Mouse (Mus musculus): ENCODE data around the gene Zfp948. TPM values are rescaled to one million over a fixed set of nuclear protein-coding genes. Genes with fewer than 3 reads are reported as not detected.

Gene Zfp948
- polyA plus RNA-seq (2012; rRNA removed), result 8.5 and 9.8 TPM in 2 replicates

- DNase-seq (ENCODE audit: low spot score), result peak; percentile 45
Observed at GRCm38 (mm10) chr17:21566728-21567349, at the start of gene Zfp948. Gene Zfp948 (plus strand): TSS chr17:21567008.

DNA sequence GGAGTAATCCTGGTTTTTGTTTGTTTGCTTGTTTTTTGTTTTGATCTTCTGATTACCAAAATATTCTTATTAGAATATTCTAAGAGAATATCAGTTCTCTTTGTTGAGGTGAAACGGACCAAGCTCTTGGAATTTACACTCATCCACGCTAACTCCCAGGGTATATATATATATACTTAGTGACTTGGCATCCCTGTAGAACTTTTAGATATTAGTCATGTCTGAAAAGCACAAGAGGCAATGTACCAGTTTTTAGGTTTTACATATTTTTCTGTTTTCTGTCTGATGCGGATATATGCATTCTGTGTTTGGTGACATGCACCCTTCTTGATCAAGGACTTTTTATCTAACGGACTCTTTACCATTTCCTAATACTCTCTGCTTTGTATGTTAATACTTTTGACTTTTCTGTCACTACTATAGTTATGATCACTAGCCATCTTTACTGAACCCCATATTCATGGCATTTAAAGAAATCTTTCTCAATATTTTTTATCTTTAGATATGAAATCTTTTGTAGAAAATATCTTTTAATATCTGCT lies 49.6 kb upstream of the Zfp948 start:
- no peak for DNase-seq (ENCODE audit: low spot score)

GRCm38 (mm10) chr17:21526270-21526669 lies 40.5 kb upstream of the Zfp948 start:
- no peak for DNase-seq (ENCODE audit: low spot score)

DNA sequence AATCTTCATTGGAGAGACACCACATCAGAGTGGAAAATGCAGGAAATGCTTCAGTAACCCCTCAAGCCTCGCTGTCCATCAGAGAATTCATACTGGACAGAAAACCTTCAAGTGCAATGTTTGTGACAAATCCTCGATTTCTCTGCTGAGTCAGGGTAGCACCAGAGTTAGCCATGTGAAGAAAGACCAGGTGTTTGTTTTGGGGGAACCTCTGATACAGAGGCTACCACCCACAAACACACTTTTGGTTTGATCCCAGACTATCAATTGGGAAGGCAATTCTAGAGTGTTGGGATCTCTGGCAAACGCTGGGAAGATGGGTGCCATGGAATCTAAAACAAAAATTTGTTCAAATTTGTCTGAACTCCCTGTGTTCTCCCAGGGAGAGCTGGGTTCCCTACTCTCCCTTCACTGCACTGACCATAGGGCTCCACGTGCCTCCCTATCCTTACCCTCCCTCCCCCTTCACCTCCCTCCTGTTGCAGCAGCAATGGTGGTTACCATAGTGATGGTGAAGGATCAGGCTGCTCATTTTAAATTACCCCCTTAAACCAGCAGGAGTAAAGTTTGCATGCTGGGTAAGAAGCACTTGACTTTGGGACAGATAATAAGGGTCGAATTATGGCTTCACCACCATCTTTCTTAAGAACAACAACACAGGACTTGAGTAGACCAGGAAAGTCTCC lies 36.0 kb upstream of the Zfp948 start:
- DNase-seq (ENCODE audit: low spot score), result no peak

GRCm38 (mm10) chr17:21531621-21532020 lies 35.2 kb upstream of the Zfp948 start:
- DNase-seq (ENCODE audit: low spot score), result no peak

DNA sequence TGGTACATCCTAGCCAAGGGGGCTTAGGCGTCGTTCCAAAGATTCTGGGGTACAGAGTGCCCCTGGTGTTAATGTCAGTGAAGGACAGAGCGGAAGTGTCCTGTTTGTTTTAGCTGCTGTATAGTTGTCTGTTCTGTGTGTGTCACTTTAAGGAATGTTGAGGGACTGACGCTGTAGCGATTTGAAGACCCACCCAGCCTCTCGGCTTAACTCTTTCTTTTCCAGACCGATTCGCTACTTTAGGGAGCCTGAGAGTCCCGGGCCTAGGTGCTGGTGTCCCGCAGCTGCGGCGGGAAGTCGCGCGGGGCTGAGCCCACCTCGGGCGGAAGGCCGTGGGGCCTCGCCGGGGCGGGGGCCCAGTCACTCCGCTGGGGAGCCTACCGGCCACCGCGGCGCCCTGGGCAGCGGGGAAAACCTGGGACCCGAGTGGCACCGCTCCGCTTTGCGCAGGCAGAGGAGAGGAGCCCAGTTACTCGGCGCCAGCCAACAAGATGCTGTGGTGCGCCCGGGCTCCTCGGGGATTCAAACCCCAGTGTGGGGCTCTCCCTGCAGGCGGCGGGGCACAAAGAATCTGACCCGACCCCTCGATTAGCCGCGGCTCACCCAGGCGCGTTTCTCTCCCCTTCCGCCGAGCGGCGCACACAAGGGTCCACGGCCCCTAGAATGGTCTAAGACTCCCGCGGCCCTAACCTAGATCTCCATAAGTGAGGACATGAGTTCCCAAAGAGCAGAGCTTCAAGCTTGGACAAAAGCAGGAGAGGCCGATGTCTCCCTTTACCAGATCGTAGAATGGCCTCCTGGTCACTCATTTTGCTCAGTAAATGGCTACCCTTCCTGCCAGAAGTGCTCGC lies 34.5 kb upstream of the Zfp948 start:
- peak; percentile 73 for DNase-seq (ENCODE audit: low spot score)

DNA sequence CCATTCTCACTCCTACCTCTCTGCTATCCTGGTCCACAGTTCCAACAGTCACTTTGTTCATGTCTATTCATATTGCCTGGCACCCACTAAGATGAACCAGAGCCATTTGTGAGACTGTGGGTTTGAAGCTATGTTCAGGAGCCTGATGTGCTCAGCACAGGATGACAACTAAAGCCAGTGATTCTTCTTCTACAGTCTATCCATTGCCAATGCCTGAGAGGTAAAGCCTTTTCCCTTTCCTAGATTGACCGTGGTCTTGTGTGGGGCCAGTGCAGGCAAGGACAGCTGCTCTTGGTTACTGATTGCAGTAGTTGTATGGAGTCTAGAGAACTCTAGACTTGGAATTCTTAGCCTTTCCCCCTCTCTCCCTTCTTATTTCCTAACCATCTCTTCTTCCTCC lies 32.8 kb upstream of the Zfp948 start:
- no peak for DNase-seq (ENCODE audit: low spot score)

DNA sequence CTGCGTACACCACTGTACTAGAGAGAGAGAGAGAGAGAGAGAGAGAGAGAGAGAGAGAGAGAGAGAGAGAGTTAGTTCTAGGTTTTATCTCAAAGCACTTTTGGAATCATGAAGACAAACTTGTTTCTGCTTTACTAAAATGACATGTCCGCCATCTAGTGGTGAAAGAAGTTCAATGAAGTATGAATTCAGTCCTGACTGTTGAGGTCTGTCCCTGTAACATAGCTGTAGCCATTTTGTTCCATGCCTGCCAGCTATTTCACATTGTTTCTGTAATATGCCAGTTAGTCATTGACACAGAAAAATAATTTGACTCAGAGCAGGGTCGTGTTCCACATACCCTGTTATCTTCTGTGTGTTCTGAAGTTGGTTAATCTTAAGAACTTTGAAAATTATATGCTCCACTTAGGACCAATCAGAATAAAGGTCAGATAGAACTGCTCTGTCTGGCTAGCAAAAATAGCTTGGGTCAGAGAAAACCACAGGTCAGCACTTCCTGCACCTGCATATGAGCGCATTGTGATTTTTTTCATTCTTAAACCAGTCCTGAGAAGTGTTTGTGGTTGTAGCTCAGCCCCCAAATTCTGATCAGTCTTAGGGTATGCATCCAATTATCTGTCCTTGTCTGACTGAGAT lies 32.2 kb upstream of the Zfp948 start:
- no peak for DNase-seq (ENCODE audit: low spot score)

- no peak for DNase-seq (ENCODE audit: low spot score)
Observed at GRCm38 (mm10) chr17:21535096-21536001, 31.5 kb upstream of the Zfp948 start, which contains the start of gene Zfp52. Gene Zfp52 (plus strand): TSS chr17:21535539.

DNA sequence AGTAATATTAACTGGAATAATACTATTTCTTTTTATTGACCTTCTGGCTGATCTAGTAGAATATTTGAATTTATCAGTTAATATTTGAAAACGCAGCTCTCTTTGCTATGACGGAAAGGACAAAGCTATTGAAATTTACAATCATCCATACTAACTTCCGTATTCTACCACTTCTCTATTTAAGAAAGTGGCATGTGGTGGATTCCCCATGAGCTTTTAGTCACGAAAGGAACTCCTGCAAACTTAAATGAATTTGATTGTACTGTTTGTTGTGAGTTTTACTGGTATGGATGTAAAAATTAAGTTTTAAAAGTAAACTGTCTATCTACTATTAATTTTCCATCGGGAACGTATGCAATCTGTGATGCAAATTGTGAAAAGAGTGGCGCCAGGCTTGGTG lies 30.7 kb upstream of the Zfp948 start:
- no peak for DNase-seq (ENCODE audit: low spot score)

DNA sequence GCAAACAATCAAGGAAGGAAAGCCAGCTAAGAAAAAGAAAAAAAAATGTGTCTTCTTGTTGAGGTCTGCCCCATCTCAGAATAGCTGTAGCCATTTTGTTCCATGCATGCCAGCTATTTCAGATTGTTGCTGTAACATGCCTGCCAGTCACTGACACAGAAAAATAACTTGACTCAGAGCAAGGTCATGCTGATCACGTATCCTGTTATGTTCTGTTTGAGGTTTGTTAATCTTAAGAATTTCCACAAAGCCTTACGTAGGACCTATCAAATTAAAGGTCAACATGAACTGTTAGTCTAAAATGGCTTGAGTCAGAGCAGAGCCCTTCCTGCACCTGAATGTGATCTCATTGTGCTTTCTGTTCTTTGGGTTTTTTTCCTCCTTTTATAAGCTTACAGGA lies 30.1 kb upstream of the Zfp948 start:
- no peak for DNase-seq (ENCODE audit: low spot score)

DNA sequence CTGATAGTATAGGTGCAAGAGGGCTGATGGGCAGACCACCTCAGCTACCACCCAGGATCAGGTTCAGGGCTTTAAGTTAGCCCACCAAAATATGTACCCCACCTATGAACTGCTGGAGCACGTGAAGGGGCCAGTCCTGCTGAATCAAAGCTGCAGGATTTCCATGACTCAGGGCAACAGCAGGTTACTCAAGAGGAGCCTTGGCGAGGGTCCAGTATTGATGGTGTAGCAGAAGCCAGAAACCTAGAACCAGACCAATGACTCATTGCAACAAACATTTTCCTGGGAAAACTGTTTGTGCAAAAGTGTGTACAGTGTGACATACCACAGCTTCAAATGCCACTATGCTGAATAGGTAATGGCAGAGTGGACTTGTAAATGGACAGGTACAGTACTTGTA lies 9.0 kb upstream of the Zfp948 start:
- DNase-seq (ENCODE audit: low spot score), result no peak

DNA sequence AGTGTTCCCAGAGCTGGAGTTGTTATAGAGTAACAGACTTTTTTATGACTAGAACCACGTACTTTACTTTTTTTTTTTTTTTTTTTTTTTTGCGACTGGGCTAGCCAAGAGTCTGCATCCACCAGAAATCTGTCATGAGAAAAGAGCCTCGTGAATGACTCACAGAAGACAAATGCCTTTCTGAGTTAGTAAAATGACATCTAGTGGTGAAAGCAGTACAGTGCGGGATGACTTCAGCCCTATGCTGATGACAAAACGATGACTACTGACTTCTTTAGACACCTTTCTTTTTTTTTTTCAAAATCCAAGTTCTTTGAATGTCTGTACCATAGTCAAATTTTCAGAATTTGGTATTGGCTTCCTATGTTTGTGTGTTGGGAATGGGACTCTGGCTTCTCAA lies 588 bp upstream of the Zfp948 start:
- no peak for DNase-seq (ENCODE audit: low spot score)

GRCm38 (mm10) chr17:21567696-21568095 lies 888 bp downstream of the Zfp948 start:
- DNase-seq (ENCODE audit: low spot score), result no peak

DNA sequence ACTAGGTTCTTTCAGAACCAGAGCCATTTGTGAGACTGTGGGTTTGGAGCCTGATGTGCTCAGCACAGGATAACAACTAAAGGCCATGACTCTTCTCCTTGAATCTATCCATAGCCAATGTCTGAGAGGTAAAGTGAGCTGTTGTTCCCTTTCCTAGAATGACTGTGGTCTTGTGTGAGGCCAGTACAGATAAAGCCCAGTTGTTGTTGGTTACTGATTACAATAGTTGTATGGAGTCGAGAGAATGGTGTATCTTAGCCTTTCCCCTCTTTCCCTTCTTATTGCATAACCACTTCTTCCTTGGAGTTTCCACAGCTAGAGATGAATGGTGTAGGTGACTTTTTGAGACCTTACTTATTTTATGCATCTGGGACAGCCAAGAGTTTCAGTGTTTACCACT lies 12.3 kb downstream of the Zfp948 start:
- no peak for DNase-seq (ENCODE audit: low spot score)

- no peak for DNase-seq (ENCODE audit: low spot score)
Observed at GRCm38 (mm10) chr17:21579493-21580175, 12.8 kb downstream of the Zfp948 start.

- no peak for DNase-seq (ENCODE audit: low spot score)
Observed at GRCm38 (mm10) chr17:21585521-21585920, 18.7 kb downstream of the Zfp948 start.

GRCm38 (mm10) chr17:21616356-21616755 lies 49.5 kb downstream of the Zfp948 start:
- no peak for DNase-seq (ENCODE audit: low spot score)

DNA sequence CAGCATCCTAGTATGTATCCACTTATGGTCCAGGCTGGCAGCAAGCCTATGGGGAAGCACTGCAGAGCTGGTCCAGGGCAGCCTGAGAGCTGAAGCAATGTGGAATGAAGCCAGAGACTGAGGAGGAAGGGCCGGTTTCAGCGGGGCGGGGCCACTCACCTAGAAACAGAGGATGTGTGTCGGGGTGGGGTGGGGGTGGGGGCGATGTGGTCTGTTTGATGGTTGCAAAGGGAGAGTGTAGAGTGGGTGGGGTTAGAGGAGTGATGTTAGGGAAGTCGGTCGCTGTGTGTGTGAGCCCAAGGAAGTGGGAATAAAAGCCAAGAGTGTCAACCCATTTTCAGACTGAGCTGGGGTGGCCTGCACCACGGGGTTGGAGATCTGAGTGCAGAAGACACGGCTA lies 50.5 kb downstream of the Zfp948 start:
- no peak for DNase-seq (ENCODE audit: low spot score)

GRCm38 (mm10) chr17:21623647-21624046 lies 56.8 kb downstream of the Zfp948 start:
- no peak for DNase-seq (ENCODE audit: low spot score)

Measured in urinary bladder, adult 2 months (tissue).